Mouse (Mus musculus): ENCODE measurements at regions not wholly inside any gene's neighbourhood (a gene's known extent, or its start where the extent isn't known, plus 50 kb on each side); places are given as distances from the start of the nearest gene placed in this dataset.
A peak's percentile ranks its signal among the peaks of the same experiment; 100 is the strongest.

GRCm38 (mm10) chr6:49893113-49893512 is 70.6 kb downstream of the Npy start:
- no peak for DNase-seq (ENCODE audit: low read depth, low spot score)

- no peak for DNase-seq (ENCODE audit: low read depth, low spot score)
These were observed 76.6 kb downstream of the Npy start for GRCm38 (mm10) chr6:49899146-49899545.

- DNase-seq (ENCODE audit: low read depth, low spot score), result no peak
These were observed 79.0 kb downstream of the Npy start for GRCm38 (mm10) chr6:49901512-49901911.

GRCm38 (mm10) chr6:49904001-49904400 is 81.5 kb downstream of the Npy start:
- peak; percentile 65 for DNase-seq (ENCODE audit: low read depth, low spot score)

- DNase-seq (ENCODE audit: low read depth, low spot score), result no peak
These were observed 83.9 kb downstream of the Npy start for GRCm38 (mm10) chr6:49906456-49906855.

- peak; percentile 72 for DNase-seq (ENCODE audit: low read depth, low spot score)
These were observed 96.7 kb downstream of the Npy start for GRCm38 (mm10) chr6:49919089-49919812.

GRCm38 (mm10) chr6:49919813-49920170 is 97.3 kb downstream of the Npy start:
- no peak for DNase-seq (ENCODE audit: low read depth, low spot score)

GRCm38 (mm10) chr6:49924296-49924695 is 101.8 kb downstream of the Npy start:
- peak; percentile 29 for DNase-seq (ENCODE audit: low read depth, low spot score)

GRCm38 (mm10) chr6:49928075-49928474 is 105.6 kb downstream of the Npy start:
- no peak for DNase-seq (ENCODE audit: low read depth, low spot score)

GRCm38 (mm10) chr6:49930104-49930503 is 107.6 kb downstream of the Npy start:
- peak; percentile 59 for DNase-seq (ENCODE audit: low read depth, low spot score)

GRCm38 (mm10) chr6:49943087-49943486 is 120.6 kb downstream of the Npy start:
- peak; percentile 31 for DNase-seq (ENCODE audit: low read depth, low spot score)

GRCm38 (mm10) chr6:49958891-49959290 is 136.4 kb downstream of the Npy start:
- DNase-seq (ENCODE audit: low read depth, low spot score), result peak; percentile 22

GRCm38 (mm10) chr6:49961166-49961565 is 138.7 kb downstream of the Npy start:
- peak; percentile 57 for DNase-seq (ENCODE audit: low read depth, low spot score)

- no peak for DNase-seq (ENCODE audit: low read depth, low spot score)
These were observed 143.5 kb downstream of the Npy start for GRCm38 (mm10) chr6:49965944-49966545.

- DNase-seq (ENCODE audit: low read depth, low spot score), result no peak
These were observed 143.5 kb upstream of the Mpp6 start for GRCm38 (mm10) chr6:49966555-49966954.

- no peak for DNase-seq (ENCODE audit: low read depth, low spot score)
These were observed 136.7 kb upstream of the Mpp6 start for GRCm38 (mm10) chr6:49973258-49973865.

GRCm38 (mm10) chr6:49977783-49978182 is 132.3 kb upstream of the Mpp6 start:
- DNase-seq (ENCODE audit: low read depth, low spot score), result peak; percentile 85

- DNase-seq (ENCODE audit: low read depth, low spot score), result no peak
These were observed 126.3 kb upstream of the Mpp6 start for GRCm38 (mm10) chr6:49983740-49984139.

- no peak for DNase-seq (ENCODE audit: low read depth, low spot score)
These were observed 124.9 kb upstream of the Mpp6 start for GRCm38 (mm10) chr6:49985127-49985526.

GRCm38 (mm10) chr6:49987141-49987540 is 122.9 kb upstream of the Mpp6 start:
- no peak for DNase-seq (ENCODE audit: low read depth, low spot score)

GRCm38 (mm10) chr6:49987541-49988210 is 122.4 kb upstream of the Mpp6 start:
- DNase-seq (ENCODE audit: low read depth, low spot score), result no peak

Measured in brain, adult 2 months (tissue).